Mouse (Mus musculus) cerebellum, adult 11-12 months (tissue): ENCODE data around the gene Nutm1.
A peak's percentile ranks its signal among the peaks of the same experiment; 100 is the strongest.

Experiments
- DNase-seq: peaks from one replicate; pipeline ENCODE4 v3.0.0; 2022

Gene Nutm1

DNA sequence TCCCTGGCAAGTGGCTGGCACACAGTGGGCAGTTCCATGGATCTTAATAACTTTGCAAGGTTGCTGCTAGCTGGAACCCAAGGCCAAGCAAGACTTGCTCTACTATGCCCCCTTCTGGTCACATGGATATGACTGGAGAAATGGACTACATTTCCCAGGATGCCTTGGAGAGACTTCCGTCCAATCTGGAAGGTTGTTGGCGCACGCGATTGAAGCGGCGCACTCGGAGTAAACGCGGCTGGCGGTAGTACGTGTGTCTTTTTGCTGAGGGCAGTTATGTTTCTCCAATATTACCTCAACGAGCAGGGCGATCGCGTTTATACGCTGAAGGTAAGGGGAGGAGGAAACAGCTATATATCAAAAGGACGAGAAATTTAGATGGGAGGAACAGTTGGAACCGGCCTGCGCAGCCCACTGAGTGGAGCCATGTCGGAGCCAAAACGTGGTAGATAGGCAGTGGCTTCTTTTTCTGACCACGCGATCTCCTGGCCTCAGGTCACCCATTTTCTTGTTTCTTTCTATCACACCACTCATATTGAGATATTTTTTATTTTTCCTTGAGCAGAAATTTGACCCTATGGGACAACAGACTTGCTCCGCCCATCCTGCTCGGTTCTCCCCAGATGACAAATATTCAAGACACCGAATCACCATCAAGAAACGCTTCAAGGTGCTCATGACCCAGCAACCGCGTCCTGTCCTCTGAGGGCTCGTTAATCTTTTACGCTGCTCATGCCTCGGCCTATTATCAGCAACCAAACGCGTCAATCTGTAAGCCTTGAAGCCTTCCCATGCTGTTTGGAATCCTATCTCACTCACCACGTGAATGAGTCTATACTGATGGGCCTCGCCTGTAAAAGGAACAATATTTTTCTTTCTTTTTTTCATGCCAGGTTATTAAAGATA, 2.9 kb upstream of the Nutm1 start, which contains the start of gene Nop10:
Gene Nop10, plus strand, starts transcription at position 179 of the 906 bp plus-strand sequence.
- DNase-seq, result peak; percentile 90

DNA sequence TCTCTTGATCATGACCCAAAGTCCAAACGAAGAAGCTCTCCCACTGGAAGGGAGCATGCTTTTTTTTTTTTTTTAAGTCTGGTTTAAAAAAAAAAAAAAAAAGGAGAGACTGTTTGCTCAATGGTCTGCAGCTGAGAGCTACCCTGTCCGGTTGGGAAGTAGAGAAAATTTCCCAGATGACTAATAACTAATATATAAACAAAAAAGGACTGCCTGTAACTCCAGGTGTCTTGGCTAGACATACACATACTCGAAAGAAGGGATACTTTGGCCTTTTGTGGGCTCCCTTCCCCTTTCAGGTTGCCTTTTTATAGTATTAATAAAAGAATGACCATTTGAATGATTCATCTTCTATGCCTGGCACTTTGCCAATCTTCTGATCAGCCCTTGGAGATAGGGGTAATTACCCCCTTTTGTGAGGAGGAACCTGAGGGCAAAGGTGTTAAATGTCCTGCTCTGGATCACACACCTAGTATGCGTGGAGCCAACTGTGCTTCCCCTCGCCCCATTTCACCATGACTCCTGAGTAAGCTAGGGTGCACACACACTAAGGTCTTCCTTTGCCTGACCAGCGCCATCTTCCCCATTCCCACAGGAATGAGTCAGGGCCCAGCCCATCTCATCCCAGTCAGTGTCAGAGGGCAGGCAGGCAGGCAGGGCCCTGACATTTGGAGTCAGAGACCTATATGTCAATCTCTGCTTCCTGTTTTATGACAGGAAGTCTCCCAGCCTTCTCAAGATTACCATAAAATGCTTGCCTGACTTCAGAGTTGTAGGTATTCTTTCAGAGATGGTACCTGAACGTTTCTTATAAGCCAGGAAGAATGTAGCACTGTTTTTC, 4.2 kb downstream of the Nutm1 start:
- no peak for DNase-seq

DNA sequence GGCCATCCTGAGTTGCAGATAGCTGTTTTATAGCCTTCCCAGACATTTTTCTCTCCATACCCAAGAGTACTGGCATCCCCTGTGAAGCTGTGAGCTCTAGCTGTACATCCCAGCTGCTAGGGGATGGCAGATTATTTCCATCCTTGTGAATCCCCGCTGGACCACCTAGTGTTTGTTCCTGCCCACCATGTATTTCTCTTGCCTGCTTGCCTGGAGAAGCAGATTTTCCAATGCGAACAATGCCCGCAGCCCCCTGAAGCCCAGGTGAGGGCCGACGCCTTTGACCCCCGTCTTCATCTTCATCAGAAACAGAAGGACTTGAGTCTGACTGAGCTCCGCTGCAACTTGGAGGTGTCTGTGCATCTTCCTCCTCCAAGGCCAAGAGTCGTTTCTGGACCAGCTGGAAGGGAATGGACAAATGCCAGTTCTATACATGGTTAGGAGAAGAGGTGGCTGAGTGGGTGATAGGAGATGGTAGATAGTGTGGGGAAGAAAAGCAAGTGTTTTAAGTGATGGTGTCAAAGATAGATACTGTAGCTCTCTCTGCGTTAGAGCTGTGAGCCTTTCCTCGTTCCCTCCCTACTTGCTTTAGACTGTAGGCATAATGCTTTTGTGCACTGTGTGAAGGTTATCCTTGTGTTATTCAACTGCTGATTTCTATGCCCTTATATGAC, 9.2 kb downstream of the Nutm1 start:
- no peak for DNase-seq

- DNase-seq, result no peak
Observed at GRCm38 (mm10) chr2:112247323-112247722, 11.8 kb downstream of the Nutm1 start.

GRCm38 (mm10) chr2:112246193-112246592, 12.9 kb downstream of the Nutm1 start:
- DNase-seq, result no peak

- DNase-seq, result no peak
Observed at GRCm38 (mm10) chr2:112245307-112245706, 13.8 kb downstream of the Nutm1 start.

- no peak for DNase-seq
Observed at GRCm38 (mm10) chr2:112241787-112242186, 17.3 kb downstream of the Nutm1 start.

DNA sequence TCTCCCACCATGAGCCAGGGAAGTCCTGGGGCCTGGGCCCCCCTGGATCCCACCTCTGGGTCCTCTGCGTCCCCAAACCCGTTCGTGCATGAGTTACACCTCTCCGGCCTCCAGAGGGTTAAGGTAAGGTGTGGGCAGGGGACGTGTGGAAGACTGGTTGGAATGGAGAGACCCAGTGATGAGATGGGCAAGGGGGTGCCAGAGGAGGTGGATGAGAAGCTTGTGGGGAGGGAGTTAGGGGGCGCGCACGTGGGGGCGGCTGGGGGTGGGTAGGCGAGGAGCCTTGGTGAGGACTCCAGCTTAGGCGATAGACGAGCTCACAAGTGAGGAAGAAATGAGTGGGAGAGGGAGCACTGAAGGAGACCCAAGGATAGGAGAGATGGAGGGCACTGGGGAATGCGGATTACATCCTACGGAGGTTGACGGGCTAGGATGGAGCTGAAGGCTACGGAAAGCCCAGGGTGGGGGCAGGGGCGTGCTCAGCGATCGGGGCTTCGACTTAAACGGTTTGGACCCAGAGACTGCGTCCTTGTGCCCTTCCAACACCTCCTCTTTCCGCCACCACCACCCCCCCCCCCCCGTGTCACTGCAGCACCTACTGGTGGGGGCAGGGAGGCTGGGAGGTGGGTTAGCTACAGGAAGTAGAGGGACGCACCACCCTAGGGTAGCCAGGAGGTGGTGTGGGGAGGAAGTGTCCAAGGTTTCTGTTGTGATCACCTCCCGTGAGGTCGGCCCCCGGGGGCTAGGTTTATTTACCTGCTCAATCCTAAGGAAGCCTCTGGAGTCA, 19.0 kb downstream of the Nutm1 start:
- DNase-seq, result peak; percentile 70

DNA sequence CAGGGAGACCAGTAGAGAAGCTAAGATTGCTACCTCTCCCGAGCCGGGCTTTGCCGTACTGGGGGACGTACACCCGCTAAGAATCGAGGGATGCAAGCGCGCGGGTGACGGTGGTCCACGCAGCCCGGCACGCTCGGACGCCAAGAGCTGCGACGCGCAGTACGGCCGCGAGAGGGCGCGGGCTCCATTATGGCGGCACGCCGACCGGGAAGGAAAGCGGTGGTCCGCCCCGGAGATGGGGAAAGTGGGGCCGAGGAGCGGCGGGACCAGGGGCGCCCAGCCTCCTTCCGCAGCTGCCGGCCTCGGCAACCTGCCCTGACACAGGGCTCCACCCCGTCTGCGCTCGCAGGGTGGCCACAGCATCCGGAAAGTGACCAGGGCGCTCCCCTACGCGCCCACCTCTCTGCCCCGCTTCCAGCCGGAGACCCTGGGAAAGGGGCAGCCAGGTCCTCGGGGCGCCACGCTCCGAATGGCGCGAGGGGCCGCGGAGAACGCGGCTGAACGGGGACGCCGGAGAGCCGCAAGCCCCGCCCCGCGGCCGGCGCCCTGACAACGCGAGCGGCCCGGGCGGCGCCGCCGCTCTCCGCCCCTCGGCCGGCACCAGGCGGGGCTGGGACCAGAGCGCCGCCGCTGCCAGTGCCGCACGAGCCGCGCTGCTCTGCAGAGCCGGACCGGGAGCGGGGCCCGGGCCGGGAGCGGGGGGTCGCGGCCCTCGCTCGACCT, 19.7 kb downstream of the Nutm1 start, which contains the start of gene Lpcat4:
Gene Lpcat4, plus strand, starts transcription at position 257 of the 723 bp plus-strand sequence.
- peak; percentile 88 for DNase-seq

GRCm38 (mm10) chr2:112238006-112238405, 21.1 kb downstream of the Nutm1 start:
- no peak for DNase-seq

GRCm38 (mm10) chr2:112236620-112237019, 22.5 kb downstream of the Nutm1 start:
- DNase-seq, result no peak

DNA sequence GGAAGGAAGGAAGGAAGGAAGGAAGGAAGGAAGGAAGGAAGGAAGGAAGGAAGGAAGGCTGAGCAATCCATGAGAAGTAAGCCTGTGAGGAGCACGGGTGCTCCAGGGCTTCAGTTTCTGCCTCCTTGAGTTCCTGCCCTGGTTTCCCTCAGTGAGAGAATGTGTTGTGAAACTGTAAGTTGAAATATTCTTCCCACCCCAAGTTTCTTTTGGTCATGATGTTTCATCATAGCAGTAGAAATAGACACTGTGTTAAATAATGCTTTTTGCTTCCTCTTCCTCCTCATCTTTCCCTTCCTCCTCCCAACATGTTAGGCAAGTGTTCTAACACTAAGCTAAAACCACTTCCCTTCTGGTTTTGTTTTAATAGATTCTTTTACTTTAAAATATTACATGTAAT, 26.5 kb downstream of the Nutm1 start:
- no peak for DNase-seq

- no peak for DNase-seq
Observed at GRCm38 (mm10) chr2:112224356-112224755, 34.7 kb downstream of the Nutm1 start.

- DNase-seq, result no peak
Observed at GRCm38 (mm10) chr2:112222607-112223006, 36.5 kb downstream of the Nutm1 start.

DNA sequence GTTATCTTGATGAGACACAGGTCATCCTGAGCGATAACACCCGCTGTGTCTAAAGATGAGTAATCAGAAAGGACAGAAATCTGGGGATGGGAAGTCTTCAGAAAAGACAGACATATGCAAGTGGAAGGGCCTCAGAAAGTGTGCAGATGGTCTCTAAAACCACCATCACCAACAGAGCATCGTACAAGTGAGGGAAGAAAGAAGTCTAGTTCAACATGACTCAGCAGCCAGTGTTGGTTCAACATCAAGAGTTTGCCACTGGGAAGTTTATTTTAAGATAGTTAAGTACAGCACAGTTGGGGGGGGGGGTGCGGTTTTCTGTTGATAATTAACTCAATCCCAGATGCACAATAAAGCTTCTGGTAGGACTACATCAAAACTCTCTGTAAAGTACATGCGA, 38.2 kb downstream of the Nutm1 start:
- no peak for DNase-seq

- no peak for DNase-seq
Observed at GRCm38 (mm10) chr2:112217614-112218013, 41.5 kb downstream of the Nutm1 start.

DNA sequence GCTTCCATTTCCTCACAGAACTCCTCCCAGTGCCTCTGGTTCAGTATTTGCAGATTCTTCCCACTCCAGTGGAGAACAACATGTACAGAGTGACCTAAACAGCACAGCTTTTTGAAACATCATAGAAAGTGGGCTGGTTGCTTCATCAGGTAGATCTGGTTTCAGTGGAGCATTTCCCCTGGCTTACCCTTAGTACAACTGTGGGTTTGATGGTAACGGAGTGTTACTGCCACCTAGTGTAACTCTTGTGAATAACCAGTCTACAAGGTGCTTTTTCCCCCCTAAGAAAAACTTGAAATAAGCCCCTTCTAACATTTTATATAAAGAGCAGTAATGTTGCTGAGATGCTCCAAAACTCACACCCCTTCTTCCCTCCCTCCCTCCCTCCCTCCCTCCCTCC, 43.1 kb downstream of the Nutm1 start:
- no peak for DNase-seq

GRCm38 (mm10) chr2:112210699-112211098, 48.4 kb downstream of the Nutm1 start:
- DNase-seq, result no peak

DNA sequence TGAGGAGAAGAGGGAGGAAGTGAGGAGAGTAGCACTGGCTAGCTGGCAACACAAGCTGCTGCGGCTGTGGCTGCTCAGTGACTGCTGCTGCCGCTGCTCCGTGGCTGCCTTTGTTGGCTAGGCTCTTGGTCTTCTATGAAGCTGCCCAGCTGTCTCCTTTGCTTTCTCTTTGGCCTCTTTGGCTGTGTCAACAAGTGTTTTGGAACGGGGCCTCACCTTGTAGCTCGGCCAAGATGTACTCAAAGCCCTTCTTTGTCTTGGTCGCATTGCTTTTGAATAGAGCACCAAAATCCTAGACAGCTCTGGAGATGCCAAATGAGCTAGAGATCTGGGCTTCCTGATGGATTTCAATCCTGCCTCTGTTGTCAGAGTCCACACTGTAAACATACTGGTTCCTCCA, 48.9 kb downstream of the Nutm1 start:
- DNase-seq, result peak; percentile 47

DNA sequence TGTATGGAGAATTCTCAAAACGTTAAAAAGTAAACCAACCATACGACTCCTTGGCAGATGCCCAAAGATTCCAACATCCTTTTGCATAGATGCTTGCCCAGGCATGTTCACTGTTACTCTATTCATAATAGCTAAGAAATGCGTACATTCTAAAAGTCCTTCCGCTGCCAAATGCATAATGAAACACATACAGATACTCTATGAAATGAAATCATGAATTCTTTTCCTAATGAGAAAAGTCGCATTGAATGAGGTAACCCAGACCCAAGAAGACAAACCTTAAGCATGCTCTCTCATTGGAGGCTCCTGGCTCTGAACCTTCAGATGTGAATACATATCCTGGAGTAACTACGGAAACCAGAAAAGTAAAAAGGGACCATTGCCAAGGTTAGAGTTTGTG, 56.0 kb downstream of the Nutm1 start:
- no peak for DNase-seq
